Mouse (Mus musculus) gastrocnemius, postnatal 10 days (tissue): ENCODE data around the gene Olfr1411. TPM values are rescaled to one million over a fixed set of nuclear protein-coding genes. Genes with fewer than 3 reads are reported as not detected.
A peak's percentile ranks its signal among the peaks of the same experiment; 100 is the strongest.

ENCODE experiments used
- DNase-seq: peaks from one replicate; pipeline ENCODE4 v3.0.0; 2021; ENCODE audit warnings: mixed read lengths
- long read RNA-seq, 2 experiments: library from polyadenylated mRNA; stranded (forward); transcript quantifications; one replicate each; pipeline ENCODE4 v2.0.0; 2021
- total RNA-seq, 2 experiments: library from RNA; stranded (reverse); gene quantifications; 2 replicates each; pipeline ENCODE4 v1.2.3; 2021

Gene Olfr1411
- total RNA-seq, result not detected
- long read RNA-seq, experiment 1, result 0 reads
- long read RNA-seq, experiment 2, result 0 reads

- no peak for DNase-seq
Measured at GRCm38 (mm10) chr1:92594111-92594510, at the start of gene Olfr1411. Olfr1411 (plus strand) TSS chr1:92594411.

GRCm38 (mm10) chr1:92545929-92546328 lies 48.3 kb upstream of the Olfr1411 start:
- no peak for DNase-seq

DNA sequence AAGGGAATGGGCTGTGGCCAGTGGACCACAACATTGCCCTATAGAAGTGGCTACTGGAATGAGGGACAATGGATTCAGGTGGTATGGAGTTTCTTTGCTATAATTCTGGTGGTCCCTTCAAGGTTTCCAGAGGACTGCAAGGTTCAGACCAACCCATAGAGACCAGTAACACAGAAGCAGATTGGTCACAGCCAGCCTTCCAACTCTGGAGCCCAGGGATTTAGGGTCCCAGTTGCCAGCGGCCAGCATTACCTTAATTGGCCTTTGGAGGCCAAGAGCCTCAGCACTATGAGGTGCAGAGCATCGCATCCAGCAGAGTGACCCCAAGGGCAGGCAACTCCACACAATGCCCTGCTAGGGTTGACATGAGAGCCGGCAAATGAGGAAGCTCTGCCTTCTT lies 23.2 kb upstream of the Olfr1411 start, which contains the start of gene Olfr1413:
TSS of gene Olfr1413 (plus strand) at position 301 of the 400 bp plus-strand sequence.
- no peak for DNase-seq

DNA sequence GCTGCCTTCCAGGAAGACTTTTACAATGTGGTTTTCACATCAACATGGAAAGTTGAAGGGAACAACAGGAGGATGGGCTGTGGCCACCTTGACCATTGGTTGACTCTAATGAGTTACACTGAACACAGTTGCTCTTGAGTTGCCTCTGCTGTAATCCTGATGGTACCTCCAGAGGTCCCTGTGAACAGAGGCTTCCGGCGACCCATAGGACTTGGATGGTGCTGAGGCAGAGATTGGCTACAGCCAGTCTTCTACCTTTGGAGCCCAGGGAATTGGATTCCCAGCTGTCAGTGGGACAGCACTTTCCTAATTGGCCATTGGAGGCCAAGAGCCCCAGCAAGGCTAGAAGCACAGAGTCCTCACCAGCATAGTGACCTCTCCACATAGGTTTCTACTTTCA lies 8.7 kb upstream of the Olfr1411 start, which contains the start of gene Olfr1412:
TSS of gene Olfr1412 (plus strand) at position 301 of the 400 bp plus-strand sequence.
- no peak for DNase-seq

GRCm38 (mm10) chr1:92596019-92596418 lies 1.8 kb downstream of the Olfr1411 start:
- DNase-seq, result no peak

DNA sequence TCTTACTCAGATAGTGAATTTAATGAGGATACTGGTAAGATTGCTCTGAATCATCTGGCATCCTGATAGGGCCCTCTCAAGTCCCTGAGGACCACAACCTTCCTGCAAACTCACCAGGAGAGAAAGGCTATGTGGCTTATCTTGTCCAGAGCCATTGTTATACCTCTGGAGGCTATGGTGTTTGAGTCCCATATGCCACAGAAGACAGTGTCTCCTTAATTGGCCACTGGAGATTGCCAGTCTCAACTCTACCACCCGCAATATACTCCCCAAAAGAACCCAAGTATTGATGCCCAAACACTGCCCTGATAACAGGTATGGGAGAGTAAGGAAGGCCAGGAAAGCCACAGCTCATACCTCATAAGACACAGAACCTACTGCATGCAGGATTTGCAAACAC lies 11.3 kb downstream of the Olfr1411 start, which contains the start of gene Olfr1410:
TSS of gene Olfr1410 (plus strand) at position 301 of the 400 bp plus-strand sequence.
- DNase-seq, result no peak

DNA sequence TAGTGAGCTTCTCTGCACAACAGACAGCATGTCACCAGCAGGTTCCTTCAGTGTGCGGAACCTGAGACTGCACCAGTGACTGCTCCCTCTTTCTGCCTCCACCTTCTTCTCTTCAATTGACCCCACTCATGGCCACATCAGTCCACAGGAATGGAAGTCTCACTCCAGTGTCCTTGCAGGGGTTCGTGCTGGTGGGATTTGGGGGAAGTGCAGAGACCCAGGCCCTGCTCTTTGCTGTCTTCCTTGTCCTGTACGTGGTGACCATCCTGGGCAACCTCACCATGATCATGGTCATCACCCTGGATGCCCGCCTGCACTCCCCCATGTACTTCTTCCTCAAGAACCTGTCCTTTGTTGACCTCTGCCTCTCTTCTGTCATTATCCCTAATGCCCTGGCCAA lies 13.5 kb downstream of the Olfr1411 start:
- no peak for DNase-seq

DNA sequence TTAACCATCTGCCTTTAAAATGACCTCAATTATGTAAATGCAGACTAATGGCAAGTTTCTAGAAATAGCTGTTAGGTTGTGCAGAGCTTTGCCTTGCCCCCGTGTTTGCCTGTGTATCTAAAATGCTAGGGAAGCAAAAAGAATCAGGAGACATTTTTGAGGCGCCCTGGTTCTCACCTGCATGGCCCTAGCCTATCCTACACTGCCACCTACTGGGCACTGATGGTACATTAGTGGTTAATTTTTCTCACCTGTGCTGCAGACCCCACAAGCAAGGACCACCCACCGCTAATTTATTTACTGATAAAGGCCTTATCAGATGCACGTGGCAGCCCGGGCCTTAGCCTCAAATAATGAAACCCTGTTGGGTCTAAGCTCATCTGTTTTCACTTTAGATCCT lies 16.8 kb downstream of the Olfr1411 start:
- DNase-seq, result peak; percentile 37

DNA sequence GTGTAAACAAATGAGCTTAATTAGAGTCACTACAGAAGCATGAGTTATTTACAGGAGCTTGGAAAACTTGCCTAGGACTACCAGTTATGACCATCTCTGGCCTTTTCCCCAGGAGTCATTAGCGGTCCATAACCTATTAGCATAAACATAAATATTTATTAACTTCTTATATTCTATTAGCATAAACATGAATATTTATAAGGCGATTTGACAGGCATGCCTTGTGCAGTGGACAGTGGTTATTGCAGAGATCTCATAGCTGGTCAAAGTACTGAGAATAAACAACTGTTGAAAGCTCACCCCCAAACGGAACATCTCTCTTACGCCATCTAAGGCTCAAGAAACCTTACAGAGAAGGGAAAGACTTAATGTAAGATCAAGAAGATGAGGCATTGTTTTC lies 19.0 kb downstream of the Olfr1411 start:
- DNase-seq, result no peak

- no peak for DNase-seq
Measured at GRCm38 (mm10) chr1:92614516-92614915, 20.3 kb downstream of the Olfr1411 start.

GRCm38 (mm10) chr1:92616046-92616445 lies 21.8 kb downstream of the Olfr1411 start:
- DNase-seq, result no peak

DNA sequence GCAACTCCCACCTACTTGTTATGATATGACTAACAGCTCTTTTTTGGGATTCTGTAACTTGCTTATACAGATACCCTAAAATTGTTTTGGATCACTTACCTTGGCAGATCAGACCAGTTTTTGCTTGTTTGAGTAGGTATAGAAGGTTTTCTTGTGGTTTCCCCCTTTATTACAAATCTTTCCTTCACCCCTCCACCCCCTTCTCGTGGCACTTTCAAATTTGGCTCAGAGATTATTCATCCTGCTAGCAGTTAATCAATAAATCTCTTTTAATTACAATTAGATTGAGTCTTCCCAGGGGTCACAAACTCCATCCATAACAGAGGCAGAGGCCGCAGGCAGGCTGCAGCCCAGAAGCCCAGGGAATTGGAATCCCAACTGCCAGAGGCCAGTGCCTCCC lies 23.3 kb downstream of the Olfr1411 start, which contains the start of gene Olfr12:
TSS of gene Olfr12 (plus strand) at position 301 of the 400 bp plus-strand sequence.
- DNase-seq, result no peak

DNA sequence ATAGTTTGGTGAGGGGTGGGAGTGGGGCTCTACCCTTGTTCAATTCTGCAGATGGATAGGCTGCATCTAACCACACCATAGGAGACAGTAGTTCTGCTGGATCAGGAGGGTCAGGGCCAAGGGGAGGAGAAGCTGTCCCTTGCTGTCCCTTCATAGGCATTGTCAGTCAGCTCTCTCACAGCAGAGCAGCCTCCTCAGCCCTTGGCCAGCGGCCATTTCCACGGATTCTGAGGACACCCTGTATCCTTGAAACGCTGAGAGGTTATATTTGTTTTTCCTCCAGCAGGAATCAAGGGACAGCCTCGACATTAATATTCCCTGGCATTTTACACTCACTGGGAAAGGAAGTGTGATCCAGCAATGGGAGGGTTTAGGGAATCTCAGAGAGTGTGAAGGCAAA lies 24.1 kb downstream of the Olfr1411 start:
- no peak for DNase-seq

- DNase-seq, result no peak
Measured at GRCm38 (mm10) chr1:92628227-92628626, 34.0 kb downstream of the Olfr1411 start.

DNA sequence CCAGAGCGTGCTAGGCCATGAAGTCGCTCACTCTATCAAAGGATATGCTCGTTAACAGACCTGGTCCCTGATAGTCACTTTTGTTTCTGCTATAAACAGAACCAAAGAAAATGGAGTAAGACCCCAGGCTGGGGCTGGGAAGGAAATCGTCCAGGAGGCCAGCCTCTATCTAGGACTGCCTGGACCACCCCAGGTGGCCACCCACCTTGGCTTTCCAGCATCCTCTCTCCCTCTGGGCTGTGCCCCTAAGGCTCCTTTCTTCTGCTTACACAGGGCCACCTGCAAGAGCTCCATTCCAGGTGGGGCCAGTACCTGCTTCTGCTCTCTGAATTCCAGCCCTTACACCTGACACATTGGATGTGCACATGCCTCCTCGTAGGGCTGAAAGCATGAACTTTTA lies 38.0 kb downstream of the Olfr1411 start:
- no peak for DNase-seq

DNA sequence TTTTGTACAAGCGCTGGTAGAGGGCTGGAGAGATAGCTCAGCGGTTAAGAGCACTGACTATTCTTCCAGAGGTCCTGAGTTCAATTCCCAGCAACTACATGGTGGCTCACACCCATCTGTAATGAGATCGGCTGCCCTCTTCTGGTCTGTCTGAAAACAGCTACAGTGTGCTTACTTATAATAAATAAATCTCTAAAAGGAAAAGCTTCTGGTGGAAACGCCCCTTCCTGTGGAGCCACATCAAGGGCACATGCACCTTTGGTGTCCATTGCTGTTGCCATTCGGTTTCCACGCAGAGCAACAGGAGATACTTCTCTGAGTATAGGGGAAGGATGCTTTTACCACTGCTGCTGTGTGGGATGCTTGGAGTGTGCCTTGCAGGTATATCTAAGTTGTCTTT lies 38.7 kb downstream of the Olfr1411 start:
- no peak for DNase-seq

- DNase-seq, result no peak
Measured at GRCm38 (mm10) chr1:92633726-92634125, 39.5 kb downstream of the Olfr1411 start.

DNA sequence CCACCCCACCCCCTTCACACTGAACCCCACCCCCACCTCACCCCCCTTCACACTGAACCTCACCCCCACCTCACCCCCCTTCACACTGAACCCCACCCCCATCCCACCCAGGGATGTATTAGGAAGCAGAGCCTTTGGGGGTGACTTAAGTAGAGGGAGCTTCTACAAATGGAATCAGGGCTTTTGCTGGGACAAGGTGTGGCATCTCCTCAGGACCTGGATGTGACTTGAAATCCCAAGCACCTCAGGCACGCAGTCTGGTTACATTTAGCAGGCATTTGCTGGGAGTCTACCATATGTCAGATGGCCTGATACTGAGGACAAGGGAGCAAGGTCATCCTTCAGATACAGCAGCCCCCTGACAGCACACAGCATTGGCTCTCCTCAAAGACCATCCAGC lies 40.4 kb downstream of the Olfr1411 start:
- no peak for DNase-seq

DNA sequence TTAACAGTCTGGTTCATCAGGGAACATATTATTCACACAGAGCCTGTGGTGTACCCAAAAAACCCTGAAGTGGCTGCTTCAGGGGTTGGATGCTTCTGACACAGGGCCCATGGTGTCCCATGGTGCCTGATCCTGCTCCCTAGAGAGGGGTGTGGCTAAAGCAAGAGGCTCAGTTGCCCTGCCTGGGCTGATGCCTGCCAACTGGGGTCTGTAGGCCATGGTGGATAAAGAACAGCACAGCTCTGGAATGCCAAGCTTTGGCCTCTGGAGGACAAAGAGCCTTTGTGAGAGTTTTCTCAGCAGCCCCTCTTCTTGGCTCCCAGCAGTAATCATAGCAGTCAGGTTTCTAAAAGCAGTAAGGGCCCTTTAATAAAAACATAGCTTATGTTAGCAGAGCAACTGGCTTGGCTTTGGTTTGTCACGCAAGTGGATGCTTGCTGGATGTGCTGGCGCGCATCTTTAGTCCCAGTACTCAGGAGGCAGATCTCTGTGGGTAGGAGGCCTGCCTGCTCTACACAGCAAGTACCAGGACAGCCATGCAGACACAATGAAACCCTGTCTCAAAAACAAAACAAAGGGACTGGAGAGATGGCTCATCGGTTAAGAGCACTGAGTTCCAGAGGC lies 40.9 kb downstream of the Olfr1411 start:
- DNase-seq, result no peak

DNA sequence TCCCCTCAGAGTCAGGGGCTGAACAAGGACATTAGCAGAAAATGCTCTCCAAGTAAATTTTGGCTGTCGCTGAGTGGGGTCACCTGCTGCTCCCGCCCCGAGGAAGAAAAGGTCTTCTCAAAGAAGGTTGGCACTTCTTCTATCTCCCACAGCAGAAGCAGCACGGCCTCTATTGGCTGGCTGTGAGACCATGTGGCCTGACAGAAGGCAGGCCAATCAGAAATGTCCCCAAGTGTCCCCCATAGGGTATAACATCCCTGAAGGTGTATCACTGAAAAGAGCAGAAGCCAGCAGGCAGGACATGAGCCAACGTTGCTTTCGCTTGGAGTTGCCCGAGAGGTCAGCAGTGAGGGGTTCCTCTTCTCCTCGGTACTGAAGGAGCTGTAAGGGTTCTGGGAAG lies 41.8 kb downstream of the Olfr1411 start:
- DNase-seq, result no peak

DNA sequence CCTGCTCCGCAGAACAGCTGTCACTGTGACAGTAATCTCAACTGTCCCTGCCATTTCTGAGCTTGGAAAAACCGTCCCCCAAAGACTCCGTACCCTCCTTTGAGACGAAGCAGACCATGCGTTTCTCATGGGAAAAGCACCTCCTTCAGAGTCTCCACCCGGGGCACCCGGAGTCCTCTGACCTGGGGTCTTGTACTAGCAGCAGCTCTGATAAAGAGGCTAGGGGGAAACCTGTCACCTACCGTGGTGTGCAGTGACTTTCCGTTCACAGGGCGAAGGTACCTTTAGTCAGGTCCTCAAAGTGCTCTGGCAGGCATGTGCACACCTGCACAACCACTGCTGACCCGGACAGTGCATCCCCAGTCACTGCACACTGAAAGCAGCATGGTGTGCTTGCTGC lies 42.5 kb downstream of the Olfr1411 start:
- DNase-seq, result no peak

- no peak for DNase-seq
Measured at GRCm38 (mm10) chr1:92637501-92638172, 43.4 kb downstream of the Olfr1411 start.

- DNase-seq, result no peak
Measured at GRCm38 (mm10) chr1:92638181-92638580, 44.0 kb downstream of the Olfr1411 start.

DNA sequence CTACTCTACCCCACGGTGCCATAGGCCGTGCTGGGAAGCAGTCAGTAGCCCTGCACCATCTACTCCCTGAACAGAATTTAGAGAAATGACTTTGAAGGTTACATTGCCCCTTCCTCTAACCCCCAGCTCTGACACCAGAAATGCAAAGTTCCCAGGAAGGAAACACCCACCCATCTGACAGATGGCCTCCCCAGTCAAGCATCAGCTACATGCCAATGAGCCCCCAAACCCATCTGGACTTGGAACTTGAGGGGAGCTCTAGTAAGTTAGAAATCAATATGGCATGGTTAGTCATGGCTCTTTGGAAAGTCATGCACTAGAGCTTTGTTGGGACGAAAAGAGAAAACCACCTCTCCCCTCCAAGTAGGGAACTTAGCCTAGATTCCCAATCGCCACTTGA lies 44.5 kb downstream of the Olfr1411 start:
- DNase-seq, result no peak
